Mouse (Mus musculus) neural tube, embryonic 14.5 days (tissue): ENCODE results near the gene Col26a1. TPM values are rescaled to one million over a fixed set of nuclear protein-coding genes. Genes with fewer than 3 reads are reported as not detected.

Experiments
- ATAC-seq: fragments of 200-750 bp; cut with Nextera tagmentation; 2 replicates; pipeline ENCODE4 v1.8.0; 2017; ENCODE audit warnings: low read depth, mild to moderate bottlenecking, moderate TSS enrichment, moderate library complexity
- H3K27ac ChIP-seq: fragments of 300-500 bp; sonication (generic); 2 replicates; pipeline ENCODE4 v1.5.1; 2014; ENCODE audit warnings: low read depth, mild to moderate bottlenecking, control low read depth, low read length, moderate library complexity, mixed read lengths
- H3K27me3 ChIP-seq: fragments of 300-500 bp; sonication (generic); 2 replicates; pipeline ENCODE4 v1.6.1; 2014; ENCODE audit warnings: low read length; ENCODE audit not compliant: control insufficient read depth, insufficient read depth
- H3K36me3 ChIP-seq: fragments of 300-500 bp; sonication (generic); 2 replicates; pipeline ENCODE4 v1.6.1; 2014; ENCODE audit warnings: low read length, mixed read lengths; ENCODE audit not compliant: control insufficient read depth, insufficient read depth
- H3K4me1 ChIP-seq: fragments of 300-500 bp; sonication (generic); 2 replicates; pipeline ENCODE4 v1.6.1; 2014; ENCODE audit warnings: low read length; ENCODE audit not compliant: control insufficient read depth, insufficient read depth
- H3K4me2 ChIP-seq: fragments of 300-500 bp; sonication (generic); 2 replicates; pipeline ENCODE4 v1.6.1; 2014; ENCODE audit warnings: mild to moderate bottlenecking, low read depth, low read length, control low read depth
- H3K4me3 ChIP-seq: fragments of 300-500 bp; sonication (generic); 2 replicates; pipeline ENCODE4 v1.5.1; 2014; ENCODE audit warnings: low read depth, low read length, control low read depth, mixed read lengths
- H3K9ac ChIP-seq: fragments of 300-500 bp; sonication (generic); replicated peaks from 2 replicates; pipeline ENCODE4 v1.6.1; 2014; ENCODE audit warnings: low read depth, mild to moderate bottlenecking, control low read depth, low read length, mixed read lengths
- H3K9me3 ChIP-seq: fragments of 300-500 bp; sonication (generic); 2 replicates; pipeline ENCODE4 v1.6.1; 2016; ENCODE audit warnings: low read length; ENCODE audit not compliant: control insufficient read depth
- WGBS: fragments of 180-500 bp; shearing (Covaris S2); extraction: QIAGEN DNeasy Blood & Tissue Kit; methylation state at CpG from one replicate; pipeline ENCODE4 v1.1.7; 2014; 5-methylcytosine and 5-hydroxymethylcytosine counted together
- polyA plus RNA-seq: library from polyadenylated mRNA; unstranded; fragments of >200 nt; fragmentation: Nextera tagmentation; extraction: Ambion mirVana; gene quantifications from 2 replicates; pipeline ENCODE4 v1.2.1, GENCODE M21; 2014

Col26a1 gene
- polyA plus RNA-seq, 1 experiment from 2014 or later: 12.6 TPM

DNA sequence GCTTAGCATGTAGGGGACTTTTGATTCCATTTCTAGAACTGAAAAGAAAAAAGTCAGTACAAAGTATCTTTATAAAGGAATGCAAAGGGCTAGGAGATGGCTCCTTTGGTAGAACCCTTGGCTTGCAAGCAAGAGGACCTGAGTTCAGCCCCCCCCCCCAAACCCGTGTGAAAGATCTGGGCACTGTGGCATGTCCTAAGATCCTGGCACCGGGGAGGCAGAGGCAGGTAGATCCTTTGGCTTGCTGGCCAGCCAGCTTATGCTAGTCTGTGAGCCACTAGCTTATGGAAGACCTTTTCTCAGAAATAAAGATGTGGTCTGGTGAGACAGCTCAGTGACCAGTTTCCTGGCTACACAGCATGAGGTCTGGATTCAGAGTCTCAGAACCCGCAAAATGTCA lies 31.2 kb upstream of the Col26a1 start:
- WGBS: 83% methylated on average over 3 of the region's 3 CpGs
- Histone ChIP-seq H3K4me3 (no peak overlapping the region), H3K9me3 (no peaks in the 10 kb centered on the region)

DNA sequence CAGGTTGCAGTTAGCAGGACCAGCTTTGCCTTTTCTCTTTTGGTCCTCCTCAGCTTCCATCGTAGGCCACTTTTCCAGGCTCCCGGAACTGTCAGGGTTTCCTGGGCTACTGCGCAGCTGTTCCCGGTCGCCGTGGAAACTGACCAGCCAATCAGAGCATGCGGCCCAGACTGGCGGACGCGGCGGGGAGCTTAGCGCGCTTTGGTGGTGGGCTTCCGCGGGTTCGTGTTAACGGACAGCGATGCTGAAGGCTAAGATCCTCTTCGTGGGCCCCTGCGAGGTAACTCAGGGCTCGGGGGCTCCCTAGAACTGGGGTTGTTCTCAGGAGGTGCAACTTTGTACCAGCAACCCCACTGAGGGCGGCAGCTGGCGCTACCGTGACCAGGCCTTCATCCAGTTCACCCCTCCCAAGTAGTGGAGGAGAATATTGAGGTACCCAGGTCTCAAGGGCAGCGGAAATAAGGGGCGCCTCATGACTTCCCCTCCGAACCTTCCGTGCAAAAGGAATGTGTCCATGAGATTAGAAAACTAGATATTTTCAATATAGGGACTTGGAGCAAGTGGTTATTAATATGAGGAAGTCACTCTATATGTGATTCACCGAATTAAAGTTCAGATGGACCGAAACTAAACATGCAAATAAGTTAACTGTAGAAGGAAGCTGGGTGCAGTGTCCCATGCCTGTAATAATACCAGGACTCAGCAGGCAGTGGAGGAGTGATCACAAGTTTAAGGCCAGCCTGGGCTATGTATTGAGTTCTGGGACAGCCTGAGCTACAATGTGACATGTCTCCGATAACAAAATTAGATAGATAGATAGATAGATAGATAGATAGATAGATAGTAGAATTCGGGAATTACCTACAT lies 25.2 kb upstream of the Col26a1 start, which contains the start of gene Ift22:
Gene Ift22, plus strand, starts transcription at position 160 of the 867 bp plus-strand sequence.
- Histone ChIP-seq H3K27me3 (no peaks in the 10 kb centered on the region), H3K4me3 (peak within 1 kb of the TSS; percentile 76), H3K9ac (peak within 1 kb of the TSS; percentile 67), H3K36me3 (peaks cover 7% of the 10 kb centered on the region; the same call in 1 of the 2 replicates), H3K9me3 (no peaks in the 10 kb centered on the region), H3K27ac (0 out of 2 replicates have a peak within 1 kb of the TSS, but pooled peaks have one; percentile 5), H3K4me1 (peaks cover 4% of the 10 kb centered on the region; the same call in 1 of the 2 replicates), H3K4me2 (peak within 1 kb of the TSS; percentile 61)
- peak; percentile 93 for ATAC-seq
- 10% methylated on average over 32 of the region's 32 CpGs for WGBS

More for the DNA sequence above, 31.2 kb upstream of the Col26a1 start:
- no peaks in the 10 kb centered on the region for H3K27me3 ChIP-seq
- H3K36me3 ChIP-seq: peaks cover 7% of the 10 kb centered on the region; the same call in 1 of the 2 replicates
- H3K4me1 ChIP-seq: no peaks in the 10 kb centered on the region
- H3K9ac ChIP-seq: no peak overlapping the region
- H3K4me2 ChIP-seq: no peak overlapping the region
- ATAC-seq: no peak
- H3K27ac ChIP-seq: no peak overlapping the region

DNA sequence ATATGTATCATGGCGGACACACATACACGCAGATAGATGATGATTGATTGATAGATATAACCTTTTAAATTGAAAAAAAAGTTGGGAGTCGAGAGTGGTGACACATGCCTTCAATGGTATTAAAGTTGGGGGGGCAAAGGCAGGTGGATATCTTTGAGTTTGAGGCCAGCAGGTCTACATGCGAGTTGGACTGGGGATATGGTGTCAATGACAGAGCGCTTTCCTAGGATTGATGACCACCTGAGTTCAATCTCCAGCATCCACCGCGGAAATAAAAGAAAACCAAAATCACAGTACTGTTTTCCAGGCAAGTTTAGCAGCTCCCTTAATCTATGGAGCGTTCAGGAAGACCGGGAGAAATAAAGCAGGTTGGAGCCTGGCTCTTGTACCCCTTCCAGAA lies 24.6 kb upstream of the Col26a1 start:
- WGBS: 42% methylated on average over 9 of the region's 9 CpGs

DNA sequence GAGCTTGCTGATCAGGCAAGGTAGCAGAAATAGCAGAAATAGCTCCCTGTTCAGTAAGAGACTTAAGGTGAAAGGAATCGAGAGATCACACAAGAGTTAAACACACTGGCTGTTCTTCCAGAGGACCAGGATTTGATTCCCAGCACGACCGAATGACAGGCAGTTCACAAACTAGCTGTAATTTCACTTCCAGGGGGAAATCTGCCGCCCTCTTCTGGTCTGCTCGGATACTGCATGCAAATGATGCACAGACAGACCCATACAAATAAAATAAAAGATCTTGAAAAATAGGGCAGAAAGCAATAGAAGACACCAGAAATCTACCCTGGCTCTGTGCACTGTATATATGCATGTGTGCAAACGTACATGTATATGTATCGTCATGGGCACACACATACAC lies 22.6 kb upstream of the Col26a1 start:
- no peak overlapping the region for H3K9ac ChIP-seq
- H3K36me3 ChIP-seq: no peaks in the 10 kb centered on the region
- H3K4me3 ChIP-seq: no peak overlapping the region
- no peaks in the 10 kb centered on the region for H3K27me3 ChIP-seq
- no peak for ATAC-seq
- 56% methylated on average over 7 of the region's 7 CpGs for WGBS
- peaks cover 4% of the 10 kb centered on the region; the same call in 1 of the 2 replicates for H3K4me1 ChIP-seq
- no peaks in the 10 kb centered on the region for H3K9me3 ChIP-seq
- no peak overlapping the region for H3K4me2 ChIP-seq
- no peak overlapping the region for H3K27ac ChIP-seq

More for the DNA sequence above, 24.6 kb upstream of the Col26a1 start:
- Histone ChIP-seq H3K36me3 (peaks cover 2% of the 10 kb centered on the region; the same call in 1 of the 2 replicates), H3K27me3 (no peaks in the 10 kb centered on the region), H3K4me3 (peak overlapping the region; percentile 76), H3K4me1 (peaks cover 4% of the 10 kb centered on the region; the same call in 1 of the 2 replicates), H3K27ac (no peak overlapping the region), H3K9me3 (no peaks in the 10 kb centered on the region), H3K9ac (no peak overlapping the region), H3K4me2 (peak overlapping the region; percentile 61)
- peak; percentile 22; the same call in 1 of the 2 replicates for ATAC-seq

DNA sequence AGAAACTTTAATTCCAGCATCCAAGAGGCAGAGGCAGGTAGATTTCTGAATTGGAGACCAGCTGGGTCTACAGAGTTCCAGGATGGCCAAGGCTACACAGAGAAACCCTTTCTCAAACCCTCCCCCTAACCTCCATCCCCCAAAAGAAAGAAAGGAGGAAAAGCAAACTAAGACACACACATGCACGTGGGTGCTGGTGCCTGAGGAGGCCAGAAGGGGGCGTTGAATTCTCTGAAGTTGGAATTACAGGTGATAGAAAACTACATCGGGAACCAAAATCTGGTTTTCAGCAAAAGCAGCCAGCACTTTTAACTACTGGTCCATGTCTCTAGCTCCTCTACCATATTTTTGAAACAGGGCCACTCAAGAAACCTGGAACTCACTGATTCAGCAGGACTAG lies 21.6 kb upstream of the Col26a1 start:
- Histone ChIP-seq H3K9ac (no peak overlapping the region), H3K36me3 (no peaks in the 10 kb centered on the region), H3K27me3 (no peaks in the 10 kb centered on the region), H3K9me3 (no peaks in the 10 kb centered on the region), H3K4me1 (peaks cover 4% of the 10 kb centered on the region; the same call in 1 of the 2 replicates), H3K4me2 (no peak overlapping the region), H3K27ac (no peak overlapping the region), H3K4me3 (no peak overlapping the region)
- ATAC-seq: no peak
- WGBS: 71% methylated on average over 3 of the region's 3 CpGs

DNA sequence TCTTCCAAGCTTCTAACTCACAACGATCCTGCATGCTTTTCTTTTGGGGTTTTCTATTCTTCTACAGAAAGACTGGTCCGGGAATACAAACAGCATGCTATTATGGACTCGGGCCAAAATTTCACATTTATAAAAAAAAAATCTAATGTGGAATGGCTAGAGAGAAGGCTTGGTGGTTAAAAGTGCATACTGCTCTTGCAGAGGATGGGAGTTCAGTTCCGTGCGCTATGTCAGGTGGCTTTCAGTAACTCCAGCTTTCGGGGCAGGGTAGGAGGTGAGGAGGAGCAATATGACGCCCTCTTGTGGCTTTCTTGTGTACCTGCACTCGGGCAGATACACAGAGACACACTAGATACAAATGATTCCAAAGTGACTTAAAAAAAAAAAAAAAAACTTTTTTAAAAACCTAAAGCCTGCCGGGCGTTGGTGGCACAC lies 12.5 kb upstream of the Col26a1 start:
- WGBS: 64% methylated on average over 10 of the region's 10 CpGs
- H3K27ac ChIP-seq: no peak overlapping the region
- no peaks in the 10 kb centered on the region for H3K4me1 ChIP-seq
- no peak overlapping the region for H3K4me3 ChIP-seq
- ATAC-seq: no peak
- H3K9ac ChIP-seq: no peak overlapping the region
- no peaks in the 10 kb centered on the region for H3K9me3 ChIP-seq
- no peaks in the 10 kb centered on the region for H3K36me3 ChIP-seq
- no peak overlapping the region for H3K4me2 ChIP-seq
- H3K27me3 ChIP-seq: no peaks in the 10 kb centered on the region

DNA sequence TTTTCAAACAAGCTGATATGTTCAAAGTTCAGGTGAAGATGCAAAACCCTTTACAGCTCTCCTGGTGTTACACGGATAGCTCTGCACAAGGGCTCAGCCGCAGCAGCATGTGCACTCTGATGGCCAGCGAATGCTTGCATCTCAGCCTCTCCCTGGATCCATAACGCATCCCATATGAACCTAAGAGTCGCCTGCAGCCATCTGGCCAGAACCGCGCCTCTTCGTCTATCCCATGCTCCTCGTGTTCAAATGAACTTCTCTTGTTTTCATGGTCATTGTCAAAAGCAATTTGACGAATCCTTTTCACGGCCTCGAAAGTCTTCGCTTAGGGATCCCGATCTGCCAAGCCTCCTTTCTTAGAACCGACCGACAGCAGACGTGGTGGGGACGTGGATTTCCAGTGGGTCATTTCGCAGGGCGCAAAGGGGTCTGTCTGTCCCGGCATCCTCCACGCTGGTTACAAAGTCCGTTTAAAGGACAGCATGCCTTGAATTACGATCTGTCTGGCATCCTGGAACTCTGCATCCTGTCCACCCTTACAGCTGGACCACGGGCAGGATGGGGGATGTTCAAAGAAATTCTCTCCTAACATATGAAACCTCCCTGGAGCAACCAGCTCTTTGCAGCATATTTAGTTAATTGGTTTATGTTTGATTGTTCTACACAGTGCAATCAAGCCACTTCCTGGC lies 12.0 kb upstream of the Col26a1 start:
- WGBS: 61% methylated on average over 25 of the region's 25 CpGs
- H3K27me3 ChIP-seq: no peaks in the 10 kb centered on the region
- no peaks in the 10 kb centered on the region for H3K9me3 ChIP-seq
- no peak overlapping the region for H3K4me3 ChIP-seq
- H3K4me1 ChIP-seq: no peaks in the 10 kb centered on the region
- H3K27ac ChIP-seq: no peak overlapping the region
- no peak overlapping the region for H3K9ac ChIP-seq
- no peak for ATAC-seq
- H3K4me2 ChIP-seq: no peak overlapping the region
- no peaks in the 10 kb centered on the region for H3K36me3 ChIP-seq

DNA sequence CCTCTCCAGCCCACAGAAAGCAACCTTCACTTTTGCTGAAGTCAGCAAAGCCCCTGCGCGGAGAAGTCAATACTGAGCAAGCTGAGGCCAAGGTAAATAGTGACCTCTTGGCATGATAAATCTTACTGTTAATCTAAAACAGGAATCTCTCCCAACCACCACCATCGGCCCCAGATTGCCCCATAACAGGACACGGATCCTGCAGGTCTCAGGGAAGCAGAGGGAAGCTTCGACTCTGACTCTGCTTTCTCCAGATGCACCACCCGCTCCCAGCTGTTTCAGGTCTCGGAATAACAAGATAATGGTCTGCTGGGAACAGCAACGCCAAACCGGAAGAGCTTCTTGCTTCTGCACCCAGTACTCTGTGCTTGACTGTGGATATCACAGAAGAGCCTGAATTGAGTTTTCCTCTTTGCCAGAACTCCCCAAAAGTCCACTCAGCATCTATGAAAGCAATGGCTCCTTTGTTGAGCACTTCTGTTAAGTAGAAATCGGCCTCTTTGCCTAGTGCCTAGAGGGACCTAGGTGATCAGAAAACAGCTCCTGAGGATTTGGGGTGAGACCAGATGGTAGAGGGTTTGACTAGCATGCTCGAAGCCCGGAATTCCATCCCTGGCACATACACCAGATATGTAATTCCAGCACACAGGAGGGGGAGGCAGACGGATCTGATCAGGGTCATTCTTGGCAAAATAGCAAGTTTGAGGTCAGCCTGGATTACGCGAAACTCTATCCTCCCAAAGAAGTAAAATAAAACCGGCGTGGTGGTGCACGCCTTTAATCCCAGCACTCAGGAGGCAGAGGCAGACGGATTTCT lies 5.7 kb upstream of the Col26a1 start:
- no peaks in the 10 kb centered on the region for H3K36me3 ChIP-seq
- no peaks in the 10 kb centered on the region for H3K4me1 ChIP-seq
- no peak overlapping the region for H3K27ac ChIP-seq
- H3K27me3 ChIP-seq: peaks cover 3% of the 10 kb centered on the region; the same call in 1 of the 2 replicates
- ATAC-seq: no peak
- no peak overlapping the region for H3K9ac ChIP-seq
- WGBS: 61% methylated on average over 19 of the region's 19 CpGs
- no peak overlapping the region for H3K4me3 ChIP-seq
- H3K9me3 ChIP-seq: no peaks in the 10 kb centered on the region
- no peak overlapping the region for H3K4me2 ChIP-seq
